Mouse (Mus musculus) bone marrow macrophage, adult 2 months (primary cell): ENCODE measurements around the gene Prrt1.

Experiments
- CTCF ChIP-seq: IDR thresholded peaks from 2 replicates; pipeline ENCODE4 v1.5.1; 2012; ENCODE audit warnings: low read depth, mild to moderate bottlenecking, low read length, moderate library complexity
- POLR2A ChIP-seq: IDR thresholded peaks from 2 replicates; pipeline ENCODE4 v1.6.1; 2012; ENCODE audit warnings: mild to moderate bottlenecking, low read depth, low read length, borderline replicate concordance

DNA sequence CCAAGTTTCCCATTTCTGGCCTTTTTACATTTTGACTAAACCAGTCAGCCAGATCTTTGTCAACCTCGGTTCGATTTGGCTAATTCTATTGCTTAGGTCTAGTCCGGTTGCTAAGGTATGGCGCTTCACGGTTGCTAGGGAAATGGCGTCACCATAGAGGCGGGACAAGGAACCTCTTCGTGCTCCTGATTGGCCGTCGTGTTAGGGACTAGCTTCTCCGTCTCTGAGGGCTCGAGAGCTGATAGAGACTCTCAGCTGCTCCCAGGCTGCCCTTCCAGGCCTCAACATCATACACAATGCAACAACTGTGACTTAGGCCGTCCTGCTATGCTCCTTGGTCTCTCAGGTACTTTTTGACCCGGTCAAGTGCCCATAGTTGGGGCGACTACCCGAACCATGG lies 15.3 kb downstream of the Prrt1 start, which contains the start of gene Fkbpl:
- TF ChIP-seq CTCF (no peak), POLR2A (no peak)
